Mouse (Mus musculus) G1E-ER4 (cell line): ENCODE results near the gene Mybpc2. TPM values are rescaled to one million over a fixed set of nuclear protein-coding genes. Genes with fewer than 3 reads are reported as not detected.

ENCODE experiments used
- GATA1 ChIP-seq: IDR thresholded peaks from one replicate; pipeline ENCODE4 v1.8.0; 2012; ENCODE audit warnings: low read length, inconsistent platforms
- polyA plus RNA-seq: library from polyadenylated mRNA; stranded (reverse); fragments of >175 nt; gene quantifications from 2 replicates; pipeline ENCODE4 v1.2.3, GENCODE M21; 2012

Mybpc2 gene
- polyA plus RNA-seq, 1 experiment = not detected

- TF ChIP-seq GATA1 = no peak
These were observed 39.5 kb downstream of the Mybpc2 start for GRCm38 (mm10) chr7:44484841-44485571.

GRCm38 (mm10) chr7:44484109-44484508 is 40.3 kb downstream of the Mybpc2 start:
- no peak for TF ChIP-seq GATA1

- peak; percentile 64 for TF ChIP-seq GATA1
These were observed 41.5 kb downstream of the Mybpc2 start for GRCm38 (mm10) chr7:44482836-44483435.

- no peak for TF ChIP-seq GATA1
These were observed 49.3 kb downstream of the Mybpc2 start for GRCm38 (mm10) chr7:44475046-44475614.

GRCm38 (mm10) chr7:44474419-44474818 is 50.0 kb downstream of the Mybpc2 start:
- TF ChIP-seq GATA1 = no peak

- TF ChIP-seq GATA1 = no peak
These were observed 51.4 kb downstream of the Mybpc2 start for GRCm38 (mm10) chr7:44472961-44473646.

GRCm38 (mm10) chr7:44472558-44472885 is 51.9 kb downstream of the Mybpc2 start:
- no peak for TF ChIP-seq GATA1

- no peak for TF ChIP-seq GATA1
These were observed 52.4 kb downstream of the Mybpc2 start for GRCm38 (mm10) chr7:44471880-44472557.

GRCm38 (mm10) chr7:44470696-44471612 is 53.5 kb downstream of the Mybpc2 start:
- no peak for TF ChIP-seq GATA1

GRCm38 (mm10) chr7:44469677-44470675 is 54.5 kb downstream of the Mybpc2 start:
- no peak for TF ChIP-seq GATA1

- TF ChIP-seq GATA1 = no peak
These were observed 55.7 kb downstream of the Mybpc2 start for GRCm38 (mm10) chr7:44468644-44469285.

GRCm38 (mm10) chr7:44467811-44468411 is 56.5 kb downstream of the Mybpc2 start, which contains the start of gene Josd2:
Gene Josd2 (plus strand): TSS chr7:44467980.
- TF ChIP-seq GATA1 = no peak
